Mouse (Mus musculus) cerebellum, postnatal 36 days (tissue): Measurements from ENCODE around the gene Papss2.

Source experiments
- DNase-seq, 2 experiments: peaks; one replicate each; pipeline ENCODE4 v3.0.0; 2021 to 2022; ENCODE audit warnings: mixed read lengths in 2 of 2

Papss2 gene

GRCm38 (mm10) chr19:32601033-32601770, 5.6 kb downstream of the Papss2 start:
- no peak for DNase-seq

GRCm38 (mm10) chr19:32603466-32603865, 7.9 kb downstream of the Papss2 start:
- no peak for DNase-seq

GRCm38 (mm10) chr19:32604127-32604526, 8.5 kb downstream of the Papss2 start:
- no peak for DNase-seq

GRCm38 (mm10) chr19:32604563-32605252, 9.1 kb downstream of the Papss2 start:
- no peak for DNase-seq

- no peak for DNase-seq
Observed at GRCm38 (mm10) chr19:32606227-32606827, 10.7 kb downstream of the Papss2 start.

- DNase-seq = no peak
Observed at GRCm38 (mm10) chr19:32607036-32607435, 11.4 kb downstream of the Papss2 start.

- DNase-seq = no peak
Observed at GRCm38 (mm10) chr19:32611386-32612092, 15.9 kb downstream of the Papss2 start.

GRCm38 (mm10) chr19:32614046-32614771, 18.6 kb downstream of the Papss2 start:
- no peak for DNase-seq

GRCm38 (mm10) chr19:32614772-32615099, 19.1 kb downstream of the Papss2 start:
- DNase-seq = no peak

GRCm38 (mm10) chr19:32616646-32617045, 21.1 kb downstream of the Papss2 start:
- no peak for DNase-seq

- no peak for DNase-seq
Observed at GRCm38 (mm10) chr19:32619739-32620138, 24.1 kb downstream of the Papss2 start.

GRCm38 (mm10) chr19:32620859-32621445, 25.4 kb downstream of the Papss2 start:
- no peak for DNase-seq

- no peak for DNase-seq
Observed at GRCm38 (mm10) chr19:32622142-32622541, 26.6 kb downstream of the Papss2 start.

- DNase-seq = no peak
Observed at GRCm38 (mm10) chr19:32626768-32627331, 31.3 kb downstream of the Papss2 start.

GRCm38 (mm10) chr19:32627631-32628030, 32.0 kb downstream of the Papss2 start:
- no peak for DNase-seq

GRCm38 (mm10) chr19:32628572-32629132, 33.1 kb downstream of the Papss2 start:
- DNase-seq = no peak

GRCm38 (mm10) chr19:32634916-32635315, 39.3 kb downstream of the Papss2 start:
- DNase-seq = no peak

GRCm38 (mm10) chr19:32637357-32638275, 42.0 kb downstream of the Papss2 start:
- DNase-seq = no peak

- DNase-seq = no peak
Observed at GRCm38 (mm10) chr19:32638276-32638903, 42.8 kb downstream of the Papss2 start.

GRCm38 (mm10) chr19:32641535-32641934, 45.9 kb downstream of the Papss2 start:
- no peak for DNase-seq
